Mouse (Mus musculus) erythroblast, embryonic 14.5 days (primary cell): ENCODE measurements around the gene Iqsec1.

Experiments
- GATA1 ChIP-seq: IDR thresholded peaks from 2 replicates; pipeline ENCODE4 v1.6.1; 2012; ENCODE audit warnings: low read length, inconsistent platforms, mixed read lengths
- TAL1 ChIP-seq: IDR thresholded peaks from 3 replicates; pipeline ENCODE4 v1.6.1; 2012; ENCODE audit warnings: low read length, inconsistent platforms, mixed read lengths

DNA sequence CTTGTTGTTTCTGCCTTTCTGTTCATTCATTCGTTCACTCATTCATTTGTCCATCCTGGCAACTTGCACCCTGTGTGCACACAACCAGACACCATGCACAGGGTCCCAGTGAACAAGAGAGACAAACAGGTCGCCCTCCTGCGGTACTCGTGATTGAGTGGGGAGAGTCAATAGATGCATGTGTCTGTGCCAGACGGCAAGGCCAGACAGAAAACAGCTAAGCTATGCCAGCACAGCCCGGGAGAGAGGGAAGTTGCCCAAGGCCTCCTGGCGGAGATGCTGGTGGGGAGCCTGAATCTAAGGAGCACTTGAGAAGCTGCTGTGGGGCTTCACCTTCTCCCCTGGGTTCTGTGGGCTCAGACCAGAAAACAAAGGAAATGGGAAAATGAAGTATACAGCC is 373.1 kb downstream of the Iqsec1 start:
- TF ChIP-seq TAL1: no peak
- TF ChIP-seq GATA1: no peak
